Mouse (Mus musculus): ENCODE measurements around the gene Trim43b.
"Not testable (repeated sequence)": the region's sequence is repeated elsewhere in the genome, so short reads cannot be mapped to it uniquely, and the experiment has no call there.

DNA sequence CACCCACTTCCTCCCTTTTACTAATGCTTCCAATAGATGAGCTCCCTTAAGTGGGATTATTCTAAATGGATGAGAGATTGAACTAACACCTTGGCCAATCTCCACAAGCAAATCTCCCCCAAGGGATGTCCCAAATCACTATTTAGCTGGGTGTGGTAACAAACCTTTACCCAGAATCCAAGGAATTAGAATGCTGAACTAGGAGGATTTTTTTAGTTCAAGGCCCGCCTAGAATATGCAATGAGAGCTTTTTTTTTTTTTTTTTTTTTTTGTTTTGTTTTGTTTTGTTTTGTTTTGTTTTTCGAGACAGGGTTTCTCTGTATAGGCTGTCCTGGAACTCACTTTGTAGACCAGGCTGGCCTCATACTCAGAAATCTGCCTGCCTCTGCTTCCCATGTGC, at the start of gene Trim43b:
- TF ChIP-seq TAL1, GATA1 (IDR thresholded peaks at IDR 0.05; ENCODE audit: low read length): not testable (repeated sequence)
